Mouse (Mus musculus) liver, embryonic 14.5 days (tissue): Measurements from ENCODE around the gene Sppl3.

Experiments
- CTCF ChIP-seq: IDR thresholded peaks from 2 replicates; pipeline ENCODE4 v1.5.1; 2016; ENCODE audit warnings: antibody characterized with exemption, low read depth, control low read depth
- EP300 ChIP-seq: IDR thresholded peaks from 2 replicates; pipeline ENCODE4 v1.6.1; 2016; ENCODE audit warnings: antibody characterized with exemption, low read depth

- no peak for TF ChIP-seq CTCF
- TF ChIP-seq EP300, result no peak
These were observed 102.3 kb downstream of the Sppl3 start for GRCm38 (mm10) chr5:115113244-115113643.
